Mouse (Mus musculus) midbrain, postnatal 0 days (tissue): ENCODE results near the gene Tpcn1. TPM values are rescaled to one million over a fixed set of nuclear protein-coding genes. Genes with fewer than 3 reads are reported as not detected.

Source experiments
- ATAC-seq: fragments of 200-750 bp; cut with Nextera tagmentation; 2 replicates; pipeline ENCODE4 v1.8.0; 2017; ENCODE audit warnings: moderate number of reproducible peaks, mild to moderate bottlenecking, moderate TSS enrichment, moderate library complexity; ENCODE audit not compliant: low FRiP score
- DNase-seq: peaks from one replicate; pipeline ENCODE4 v3.0.0-alpha.2; 2015; ENCODE audit warnings: low spot score
- H3K27ac ChIP-seq: fragments of 300-500 bp; sonication (generic); 2 replicates; pipeline ENCODE4 v1.5.1; 2014; ENCODE audit warnings: low read depth, mild to moderate bottlenecking, low read length, mixed read lengths
- H3K27me3 ChIP-seq: fragments of 300-500 bp; sonication (generic); 2 replicates; pipeline ENCODE4 v1.6.1; 2014; ENCODE audit warnings: low read length, control low read depth, mixed read lengths; ENCODE audit not compliant: insufficient read depth
- H3K36me3 ChIP-seq: fragments of 300-500 bp; sonication (generic); 2 replicates; pipeline ENCODE4 v1.6.1; 2014; ENCODE audit warnings: low read length, control low read depth, mixed read lengths; ENCODE audit not compliant: insufficient read depth
- H3K4me1 ChIP-seq: fragments of 300-500 bp; sonication (generic); 2 replicates; pipeline ENCODE4 v1.6.1; 2014; ENCODE audit warnings: mild to moderate bottlenecking, control low read depth, antibody characterized with exemption, low read length, mixed read lengths; ENCODE audit not compliant: insufficient read depth
- H3K4me2 ChIP-seq: fragments of 300-500 bp; sonication (generic); 2 replicates; pipeline ENCODE4 v1.6.1; 2014; ENCODE audit warnings: low read depth, mild to moderate bottlenecking, low read length, mixed read lengths; ENCODE audit not compliant: poor library complexity, severe bottlenecking
- H3K4me3 ChIP-seq: fragments of 300-500 bp; sonication (generic); 2 replicates; pipeline ENCODE4 v1.5.1; 2014; ENCODE audit warnings: low read depth, mild to moderate bottlenecking, low read length, moderate library complexity
- H3K9ac ChIP-seq: fragments of 300-500 bp; sonication (generic); replicated peaks from 2 replicates; pipeline ENCODE4 v1.6.1; 2014; ENCODE audit warnings: mild to moderate bottlenecking, low read length, moderate library complexity, mixed read lengths; ENCODE audit not compliant: poor library complexity, severe bottlenecking
- H3K9me3 ChIP-seq: fragments of 300-500 bp; sonication (generic); 2 replicates; pipeline ENCODE4 v1.6.1; 2016; ENCODE audit warnings: low read length, control low read depth
- CTCF ChIP-seq: IDR thresholded peaks from 2 replicates; pipeline ENCODE4 v1.5.1; 2016; ENCODE audit warnings: antibody characterized with exemption, mild to moderate bottlenecking
- WGBS: fragments of 180-500 bp; shearing (Covaris S2); extraction: QIAGEN DNeasy Blood & Tissue Kit; methylation state at CpG from one replicate; pipeline ENCODE4 v1.1.7; 2014; 5-methylcytosine and 5-hydroxymethylcytosine counted together
- polyA plus RNA-seq: library from polyadenylated mRNA; unstranded; fragments of >200 nt; fragmentation: Nextera tagmentation; extraction: Ambion mirVana; gene quantifications from 2 replicates; pipeline ENCODE4 v1.2.1, GENCODE M21; 2015
- total RNA-seq: library from RNA; depleted of rRNA; stranded (reverse); fragments of >200 nt; gene quantifications from 2 replicates; pipeline ENCODE4 v1.2.3, GENCODE M21; 2014

Tpcn1 gene
- total and polyA plus RNA-seq, 2 experiments from 2014 or later, result 9.4 to 25.3 TPM

- Histone ChIP-seq H3K9me3 (no peaks in the 10 kb centered on the region), H3K4me1 (peaks cover 8% of the 10 kb centered on the region; the same call in 1 of the 2 replicates), H3K36me3 (0 out of 2 replicates have a peak, but pooled peaks cover 4% of the 10 kb centered on the region), H3K9ac (no peak overlapping the region), H3K4me2 (no peak overlapping the region), H3K27me3 (no peaks in the 10 kb centered on the region), H3K4me3 (no peak overlapping the region), H3K27ac (no peak overlapping the region)
- ATAC-seq (no peak), DNase-seq (no peak)
- WGBS, result 82% methylated on average over 3 of the region's 3 CpGs
- no peak for TF ChIP-seq CTCF
Observed at GRCm38 (mm10) chr5:120607335-120607734, 18.9 kb upstream of the Tpcn1 start.

GRCm38 (mm10) chr5:120606590-120607200 lies 18.2 kb upstream of the Tpcn1 start:
- 71% methylated on average over 25 of the region's 25 CpGs for WGBS
- Histone ChIP-seq H3K4me2 (no peak overlapping the region), H3K4me3 (no peak overlapping the region), H3K4me1 (peaks cover 8% of the 10 kb centered on the region; the same call in 1 of the 2 replicates), H3K27ac (no peak overlapping the region), H3K9ac (no peak overlapping the region), H3K9me3 (no peaks in the 10 kb centered on the region), H3K27me3 (no peaks in the 10 kb centered on the region), H3K36me3 (0 out of 2 replicates have a peak, but pooled peaks cover 4% of the 10 kb centered on the region)
- ATAC-seq, result no peak
- no peak for TF ChIP-seq CTCF
- no peak for DNase-seq

GRCm38 (mm10) chr5:120605688-120606087 lies 17.2 kb upstream of the Tpcn1 start:
- Histone ChIP-seq H3K27ac (peak overlapping the region; percentile 82; the same call in 1 of the 2 replicates), H3K4me2 (peak overlapping the region; percentile 64), H3K36me3 (0 out of 2 replicates have a peak, but pooled peaks cover 4% of the 10 kb centered on the region), H3K9ac (peak overlapping the region; percentile 59), H3K4me3 (peak overlapping the region; percentile 34), H3K9me3 (no peaks in the 10 kb centered on the region), H3K4me1 (no peaks in the 10 kb centered on the region), H3K27me3 (no peaks in the 10 kb centered on the region)
- DNase-seq, result peak; percentile 97
- peak; percentile 72 for ATAC-seq
- peak; percentile 96 for TF ChIP-seq CTCF
- 1% methylated on average over 8 of the region's 8 CpGs for WGBS

- Histone ChIP-seq H3K27me3 (no peaks in the 10 kb centered on the region), H3K4me2 (peak overlapping the region; percentile 64), H3K4me1 (no peaks in the 10 kb centered on the region), H3K9me3 (no peaks in the 10 kb centered on the region), H3K9ac (peak overlapping the region; percentile 59), H3K27ac (peak overlapping the region; percentile 82), H3K36me3 (0 out of 2 replicates have a peak, but pooled peaks cover 4% of the 10 kb centered on the region), H3K4me3 (peak overlapping the region; percentile 34)
- no peak for TF ChIP-seq CTCF
- 2% methylated on average over 10 of the region's 10 CpGs for WGBS
- ATAC-seq, result peak; percentile 48
- peak; percentile 36 for DNase-seq
Observed at GRCm38 (mm10) chr5:120605241-120605661, 16.8 kb upstream of the Tpcn1 start.

- ATAC-seq (peak; percentile 65; the same call in 1 of the 2 replicates), DNase-seq (peak; percentile 92)
- Histone ChIP-seq H3K36me3 (0 out of 2 replicates have a peak, but pooled peaks cover 4% of the 10 kb centered on the region), H3K9me3 (no peaks in the 10 kb centered on the region), H3K4me3 (peak overlapping the region; percentile 34), H3K27me3 (no peaks in the 10 kb centered on the region), H3K4me1 (no peaks in the 10 kb centered on the region), H3K9ac (peak overlapping the region; percentile 59), H3K27ac (peak overlapping the region; percentile 82), H3K4me2 (peak overlapping the region; percentile 64)
- WGBS, result 3% methylated on average over 6 of the region's 6 CpGs
- peak; percentile 90 for TF ChIP-seq CTCF
Observed at GRCm38 (mm10) chr5:120604839-120605238, 16.4 kb upstream of the Tpcn1 start.

- DNase-seq, result no peak
- 51% methylated on average over 7 of the region's 7 CpGs for WGBS
- H3K4me3 ChIP-seq, result no peak overlapping the region
- no peaks in the 10 kb centered on the region for H3K27me3 ChIP-seq
- H3K9ac ChIP-seq, result no peak overlapping the region
- H3K36me3 ChIP-seq, result 0 out of 2 replicates have a peak, but pooled peaks cover 3% of the 10 kb centered on the region
- H3K9me3 ChIP-seq, result no peaks in the 10 kb centered on the region
- no peak for ATAC-seq
- H3K4me1 ChIP-seq, result no peaks in the 10 kb centered on the region
- no peak overlapping the region for H3K4me2 ChIP-seq
- TF ChIP-seq CTCF, result no peak
- H3K27ac ChIP-seq, result no peak overlapping the region
Observed at GRCm38 (mm10) chr5:120603515-120603914, 15.0 kb upstream of the Tpcn1 start.
